Mouse (Mus musculus) retina, adult 2 months (tissue): ENCODE measurements around the gene 9230102O04Rik.

Experiments
- DNase-seq: peaks from one replicate; pipeline ENCODE4 v3.0.0-alpha.2; 2012; ENCODE audit warnings: low read depth, low spot score

The 9230102O04Rik gene

DNA sequence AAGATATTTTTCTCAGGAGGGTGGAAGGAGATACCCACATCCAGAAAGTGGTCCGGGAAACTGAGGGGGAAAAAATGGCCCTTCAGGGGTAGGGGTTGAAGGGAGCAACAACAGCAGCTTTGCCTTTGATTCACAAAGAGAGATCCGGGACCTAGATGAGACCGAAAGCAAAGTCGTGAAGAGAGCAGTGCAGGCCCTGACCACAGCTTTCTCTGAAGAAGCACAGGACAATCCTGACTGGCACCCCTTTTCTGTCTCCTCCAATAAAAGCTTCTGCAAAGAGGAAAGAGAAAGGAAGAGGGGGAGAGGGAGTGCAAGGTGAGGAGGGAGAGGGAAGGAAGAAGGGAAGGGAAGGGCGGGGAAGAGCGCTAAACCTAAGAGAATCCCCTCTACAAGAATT is 17.5 kb downstream of the 9230102O04Rik start:
- DNase-seq, result no peak

DNA sequence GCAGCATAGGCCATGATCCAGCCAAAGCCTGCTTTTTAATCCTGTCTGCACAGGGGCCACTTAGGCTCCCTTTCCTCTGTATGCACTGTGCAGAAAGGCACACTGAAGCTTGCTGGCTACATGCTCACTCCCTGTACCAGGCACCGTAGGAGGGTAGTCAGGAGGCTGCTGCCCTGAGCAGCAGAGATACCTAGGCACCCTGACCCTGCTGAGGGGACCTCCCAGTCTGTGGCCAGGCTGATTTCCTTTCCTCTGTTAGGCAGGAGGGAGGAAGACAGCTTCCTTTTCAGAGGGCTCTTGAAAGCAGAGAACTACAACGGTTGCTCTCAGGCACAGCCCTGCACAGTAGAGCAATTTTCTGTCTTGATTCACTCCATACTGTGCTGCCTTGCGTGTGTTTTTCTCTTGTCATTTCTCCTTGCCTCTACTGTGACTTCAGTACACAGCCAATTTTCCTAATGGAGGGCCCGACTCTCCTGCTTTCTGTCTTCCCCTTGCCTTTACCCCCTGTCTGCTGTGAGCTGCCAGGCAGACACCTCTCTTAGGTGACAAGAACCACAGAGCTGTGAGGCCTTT is 18.1 kb downstream of the 9230102O04Rik start:
- no peak for DNase-seq

DNA sequence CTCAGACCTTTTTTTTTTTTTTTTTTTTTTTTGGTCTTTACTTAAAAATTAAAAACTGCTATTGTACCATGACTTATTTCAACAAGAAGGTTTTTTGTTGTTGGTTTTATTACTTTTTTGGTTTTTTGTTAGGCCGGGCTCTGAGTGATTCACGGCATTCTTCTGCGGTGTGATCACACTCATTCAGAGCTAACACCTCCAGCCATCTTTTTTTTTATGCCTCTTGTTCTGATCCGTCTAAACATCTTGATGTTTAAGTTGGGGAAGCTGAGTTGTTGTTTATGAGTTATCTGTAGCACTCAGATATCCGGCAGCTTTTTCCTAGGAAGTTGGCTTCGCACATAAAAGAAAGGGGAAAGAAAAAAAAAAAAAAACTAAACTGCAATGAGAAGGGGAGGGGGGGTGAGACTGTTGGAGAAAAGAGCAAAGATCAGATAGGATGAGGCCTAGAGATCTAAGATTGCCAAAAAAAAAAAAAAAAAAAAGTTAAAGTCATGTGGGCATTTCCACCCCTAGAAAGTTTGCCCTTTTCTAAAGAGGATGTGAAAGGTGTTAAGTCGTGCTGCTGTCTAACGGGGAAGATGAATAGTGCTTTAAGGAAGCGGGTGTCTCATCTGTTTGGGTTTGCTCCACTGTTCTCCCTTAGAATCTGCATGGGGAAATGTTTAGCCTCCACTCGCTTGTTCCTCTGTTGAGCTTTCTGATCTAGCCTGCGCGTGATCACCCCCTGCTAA is 22.1 kb downstream of the 9230102O04Rik start:
- no peak for DNase-seq

DNA sequence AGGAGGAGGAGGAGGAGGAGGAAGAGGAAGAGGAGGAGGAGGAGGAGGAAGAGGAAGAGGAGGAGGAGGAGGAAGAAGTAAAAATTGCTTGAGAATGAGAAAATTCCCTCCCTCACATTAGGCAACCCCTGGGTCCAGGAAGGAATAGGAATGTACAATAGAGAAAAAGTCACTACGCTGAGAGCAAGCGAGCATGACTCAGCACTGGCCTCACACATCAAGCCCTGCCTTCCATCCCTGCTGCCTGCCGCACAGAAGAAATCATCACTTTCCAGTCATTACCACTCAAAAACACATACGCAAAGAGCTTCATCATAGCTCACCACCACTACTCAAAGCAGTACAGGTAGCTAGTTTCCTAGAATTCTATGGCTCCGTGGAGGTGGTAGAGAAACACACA is 28.6 kb downstream of the 9230102O04Rik start:
- no peak for DNase-seq

DNA sequence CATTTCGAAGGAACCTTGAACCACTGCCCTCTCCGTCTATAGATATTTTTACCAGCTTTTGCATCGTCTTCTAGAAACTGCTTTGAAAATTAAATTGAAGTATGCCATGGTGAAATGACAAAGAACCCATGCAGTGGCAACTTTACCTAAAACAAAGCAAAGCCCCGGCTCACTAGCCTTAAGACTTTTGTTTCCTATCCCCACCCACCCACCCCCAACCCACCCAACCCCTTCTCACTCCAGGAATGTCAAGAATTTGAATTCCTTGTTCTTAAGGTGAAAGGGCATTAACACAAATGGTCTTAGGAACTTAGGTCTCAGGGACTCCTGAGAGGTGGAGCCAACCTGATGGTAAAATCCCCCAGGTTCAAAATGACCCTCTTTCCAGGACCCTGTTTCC is 33.5 kb downstream of the 9230102O04Rik start:
- no peak for DNase-seq

DNA sequence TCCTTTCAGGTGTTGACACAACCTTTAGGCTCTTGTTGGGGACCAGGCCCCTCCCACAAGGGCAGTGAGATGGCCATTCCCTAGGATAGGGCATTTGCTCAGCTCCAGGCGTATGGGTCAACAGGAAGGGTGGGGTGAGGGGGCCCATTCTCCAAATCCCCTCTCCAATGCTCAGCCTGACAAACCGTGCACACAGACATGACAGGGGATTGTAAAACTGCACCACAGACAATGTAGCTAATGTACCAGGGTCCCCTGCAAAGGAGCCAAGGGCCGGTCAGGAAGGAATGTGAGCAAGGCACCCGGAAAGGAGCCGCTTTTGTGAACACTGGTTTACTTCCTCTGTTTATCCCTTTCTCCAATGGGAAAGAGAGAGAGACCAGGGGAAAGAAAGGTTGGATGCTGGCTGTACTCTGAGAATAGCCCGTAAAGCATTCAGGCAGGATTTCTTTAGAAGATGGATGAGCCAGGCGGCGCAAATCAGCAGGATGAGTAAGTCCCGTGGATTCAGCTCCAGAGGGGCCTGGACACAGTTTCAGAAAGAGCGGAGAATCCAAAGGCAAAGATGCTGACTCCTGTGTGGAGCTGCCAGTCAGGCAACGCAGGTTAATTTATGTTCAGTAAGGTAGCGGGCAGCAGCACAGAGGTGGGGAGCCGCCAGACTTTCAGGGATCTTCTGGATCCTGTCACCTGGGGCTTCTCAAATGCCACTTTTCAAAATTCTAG is 36.3 kb downstream of the 9230102O04Rik start:
- DNase-seq, result no peak

DNA sequence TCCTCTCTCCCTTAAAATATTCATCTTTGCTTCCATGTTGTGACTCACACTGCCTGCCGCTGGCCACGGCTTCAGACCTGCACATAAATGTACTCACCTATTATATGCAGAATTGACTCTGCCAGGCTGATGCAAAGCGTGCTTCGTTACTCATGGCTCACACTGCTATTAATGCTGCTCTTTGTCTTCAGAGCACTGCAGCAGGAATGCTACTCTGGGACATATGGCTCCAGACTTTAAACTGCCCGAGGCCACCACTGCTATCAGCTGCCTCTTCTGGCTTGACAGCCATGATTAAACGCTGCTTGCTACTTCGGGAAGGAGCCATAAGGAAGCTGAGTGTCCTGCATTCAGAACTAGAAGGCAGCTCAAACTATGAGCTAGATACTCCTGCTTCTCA is 54.1 kb downstream of the 9230102O04Rik start:
- DNase-seq, result no peak

DNA sequence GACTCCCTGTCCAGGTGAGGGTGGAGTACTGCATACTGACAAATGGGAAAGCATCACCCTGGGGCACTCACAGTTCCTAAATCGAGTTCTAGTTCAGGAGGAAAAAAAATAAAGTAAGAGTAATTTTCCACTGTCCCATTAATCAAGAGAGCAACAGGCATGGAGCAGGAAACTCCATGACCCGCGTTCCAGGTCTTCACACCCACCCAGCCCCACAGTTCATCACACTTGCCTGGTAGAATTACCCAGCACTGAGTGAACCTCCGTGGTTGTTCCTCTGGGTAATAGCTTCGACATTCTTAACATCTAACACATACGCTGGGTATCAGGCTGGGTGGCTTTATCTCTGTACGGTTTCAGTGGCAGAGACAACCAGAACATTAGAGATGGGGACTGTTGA is 55.6 kb downstream of the 9230102O04Rik start:
- DNase-seq, result no peak
